Mouse (Mus musculus): ENCODE measurements around the gene Vta1. TPM values are rescaled to one million over a fixed set of nuclear protein-coding genes. Genes with fewer than 3 reads are reported as not detected.
A peak's percentile ranks its signal among the peaks of the same experiment; 100 is the strongest.

Vta1 gene
- 10 to 100 TPM; 59.2 to 69.0 (median 60.4) TPM for total RNA-seq (2022)

GRCm38 (mm10) chr10:14705072-14706066, at the start of gene Vta1, which contains the start of gene Nmbr:
Gene Vta1 (minus strand): TSS chr10:14705560.
Gene Nmbr (plus strand): TSS chr10:14705591.
- peak; percentile 98 to 99 for DNase-seq (ENCODE audit: low spot score in 2 of 2)

- DNase-seq (ENCODE audit: low spot score in 2 of 2), result peak in 1 of 2 experiments; percentile 5
Measured at GRCm38 (mm10) chr10:14734285-14734684, 28.9 kb upstream of the Vta1 start.

- peak in 1 of 2 experiments; percentile 17 for DNase-seq (ENCODE audit: low spot score in 2 of 2)
Measured at GRCm38 (mm10) chr10:14725671-14726070, 20.3 kb upstream of the Vta1 start.

DNA sequence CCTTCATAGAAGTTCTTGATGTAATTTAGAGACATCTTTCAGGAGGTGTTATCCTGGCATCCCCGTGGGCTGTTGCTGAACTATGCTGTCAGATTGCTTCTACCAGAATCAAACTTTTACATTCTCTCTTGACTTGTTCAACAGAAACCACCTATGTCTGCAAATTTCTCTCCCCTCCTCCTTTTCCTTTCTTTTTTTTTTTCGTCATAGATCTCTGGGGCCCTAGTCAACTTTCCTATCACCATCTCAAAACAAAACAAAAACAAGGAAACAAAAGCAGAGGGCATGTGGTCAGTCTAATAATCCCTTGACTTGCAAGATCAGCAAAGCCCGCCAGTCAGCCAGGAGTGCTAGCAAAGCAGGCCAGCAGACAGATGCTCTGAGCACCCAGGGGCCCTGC, 12.8 kb upstream of the Vta1 start, which contains the start of gene Gje1:
Gene Gje1 (minus strand): TSS at position 101 of the 400 bp plus-strand sequence.
- DNase-seq (ENCODE audit: low spot score in 2 of 2), result no peak

GRCm38 (mm10) chr10:14703830-14704420, 1.4 kb downstream of the Vta1 start:
- DNase-seq (ENCODE audit: low spot score in 2 of 2), result no peak

GRCm38 (mm10) chr10:14703239-14703638, 2.1 kb downstream of the Vta1 start:
- no peak for DNase-seq (ENCODE audit: low spot score in 2 of 2)

GRCm38 (mm10) chr10:14690349-14690748, 15.0 kb downstream of the Vta1 start:
- no peak for DNase-seq (ENCODE audit: low spot score in 2 of 2)

DNA sequence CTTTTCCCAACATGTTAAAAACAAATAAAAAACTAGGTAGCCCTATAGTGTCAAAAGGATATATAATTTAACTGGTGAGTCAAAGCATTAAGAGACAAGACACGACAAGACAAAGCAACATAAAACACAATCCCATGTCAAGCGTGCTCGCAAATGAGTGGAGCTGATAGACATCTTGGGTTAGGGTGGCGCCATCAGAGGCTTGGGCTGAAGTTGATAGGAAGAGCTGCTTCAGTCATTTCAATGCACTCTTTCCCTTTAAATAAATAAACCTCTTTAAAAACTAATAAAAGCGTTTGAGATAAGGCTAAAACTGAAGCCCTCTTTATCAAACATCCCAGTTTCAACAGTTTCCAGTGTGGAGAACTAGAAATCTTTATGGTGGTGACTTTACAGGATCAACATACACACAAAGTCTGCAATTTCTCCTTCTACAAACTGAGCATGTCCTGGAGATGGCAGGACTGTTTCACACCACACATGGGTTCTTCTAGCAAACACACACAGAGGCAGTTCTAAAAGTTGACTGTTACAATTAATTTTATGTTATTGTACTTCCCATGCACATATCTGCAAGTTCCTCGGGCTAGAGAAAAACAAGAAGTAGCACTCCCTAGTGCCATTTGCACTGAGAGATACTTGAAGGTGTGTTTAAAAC, 16.4 kb downstream of the Vta1 start:
- no peak for DNase-seq (ENCODE audit: low spot score in 2 of 2)

DNA sequence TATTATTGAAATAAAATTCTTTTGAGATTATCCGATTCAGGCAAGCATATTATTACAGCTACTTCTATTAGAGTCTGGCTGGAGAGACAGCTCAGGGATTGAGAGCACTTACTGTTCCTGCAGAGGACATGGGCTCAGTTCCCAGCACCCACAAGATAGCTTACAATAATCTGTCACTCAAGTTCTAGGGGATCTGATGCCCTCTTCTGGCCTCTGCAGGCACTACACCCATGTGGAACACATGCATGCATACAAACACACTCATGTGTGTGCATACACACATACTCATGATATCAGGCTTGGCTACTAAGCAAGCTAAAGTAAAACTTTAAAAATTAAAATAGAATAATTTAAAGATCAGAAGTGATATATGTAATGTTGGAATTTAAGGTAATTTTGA, 19.7 kb downstream of the Vta1 start:
- DNase-seq (ENCODE audit: low spot score in 2 of 2), result no peak

GRCm38 (mm10) chr10:14666147-14666546, 39.2 kb downstream of the Vta1 start:
- no peak for DNase-seq (ENCODE audit: low spot score in 2 of 2)

DNA sequence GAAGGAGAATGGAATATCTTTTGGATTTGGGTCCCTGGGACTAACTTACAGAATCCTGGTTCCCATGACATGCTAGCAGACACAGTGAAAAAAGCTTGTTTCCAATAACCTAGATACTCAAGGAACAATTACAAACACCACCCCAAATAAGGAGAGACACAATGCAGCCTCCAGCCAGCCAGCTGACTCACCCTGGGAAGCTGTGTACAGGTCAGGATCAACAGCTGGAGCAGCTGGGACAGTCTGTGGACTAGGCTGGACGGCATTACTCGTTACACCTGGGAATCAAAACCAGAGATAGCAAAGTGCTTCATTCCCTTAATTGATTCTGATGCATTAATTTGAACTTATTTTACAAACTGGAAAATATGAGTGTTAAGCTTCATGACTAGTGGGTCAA, 44.5 kb downstream of the Vta1 start:
- no peak for DNase-seq (ENCODE audit: low spot score in 2 of 2)

DNA sequence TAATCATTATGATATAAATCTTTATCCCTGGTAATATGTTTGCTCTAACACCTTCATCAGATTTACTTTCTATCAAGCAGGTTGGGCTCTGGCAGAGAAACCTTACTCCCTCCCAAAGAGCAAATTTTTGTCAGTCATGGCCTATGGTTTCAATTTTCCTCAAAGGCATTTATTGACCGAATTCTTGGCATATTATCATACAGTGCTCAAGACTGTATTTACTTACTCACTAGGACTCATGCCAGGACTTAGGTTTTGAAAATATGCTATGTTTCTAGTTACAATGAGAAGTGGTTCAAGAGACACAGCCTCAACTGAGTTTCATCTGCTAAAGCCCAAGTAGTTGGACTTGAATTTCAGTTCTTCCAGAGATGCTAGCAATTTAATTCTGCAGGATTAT, 65.7 kb downstream of the Vta1 start:
- DNase-seq (ENCODE audit: low spot score in 2 of 2), result no peak

- no peak for DNase-seq (ENCODE audit: low spot score in 2 of 2)
Measured at GRCm38 (mm10) chr10:14639043-14639442, 66.3 kb downstream of the Vta1 start.

GRCm38 (mm10) chr10:14625706-14626105, 79.7 kb downstream of the Vta1 start:
- no peak for DNase-seq (ENCODE audit: low spot score in 2 of 2)

- DNase-seq (ENCODE audit: low spot score in 2 of 2), result no peak
Measured at GRCm38 (mm10) chr10:14619156-14619555, 86.2 kb downstream of the Vta1 start.

GRCm38 (mm10) chr10:14618301-14618700, 87.1 kb downstream of the Vta1 start:
- DNase-seq (ENCODE audit: low spot score in 2 of 2), result no peak

DNA sequence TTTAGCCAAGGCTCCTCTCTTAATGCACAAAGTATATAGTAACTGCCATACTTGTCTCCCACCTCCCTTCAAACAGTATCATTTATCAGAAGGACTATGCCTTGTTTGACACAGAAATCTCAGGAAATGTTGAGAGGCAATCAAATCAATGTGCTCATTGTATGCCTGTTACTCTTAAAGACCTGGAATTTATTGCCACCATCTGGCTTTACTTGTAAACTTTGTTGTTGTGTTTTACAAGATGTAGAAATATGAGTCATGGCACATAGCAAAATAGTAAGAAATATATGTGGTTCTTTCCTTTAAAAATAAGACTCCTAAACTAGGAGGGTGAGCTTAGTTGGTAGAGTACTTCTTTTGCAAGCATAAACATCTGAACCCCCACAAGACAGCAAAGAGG, 89.9 kb downstream of the Vta1 start:
- no peak for DNase-seq (ENCODE audit: low spot score in 2 of 2)

DNA sequence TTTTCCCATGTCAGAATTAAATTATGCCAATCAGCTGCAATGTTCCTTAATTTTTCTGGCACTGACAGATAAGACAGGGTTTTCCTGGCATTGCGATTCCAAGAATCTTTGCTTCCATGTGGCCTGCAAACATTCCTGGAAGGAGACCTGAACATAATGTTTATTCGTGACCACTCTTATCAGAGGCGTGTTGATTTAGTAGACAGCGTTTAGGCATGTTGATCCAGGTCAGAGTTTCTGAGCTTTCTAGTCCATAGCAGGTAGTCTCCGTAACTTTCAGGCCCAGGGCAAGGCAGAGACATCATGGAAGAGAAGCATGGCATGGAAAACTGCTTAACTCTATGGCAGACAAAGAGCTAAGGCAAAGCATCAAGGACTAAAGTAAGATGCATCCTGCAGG, 97.8 kb downstream of the Vta1 start:
- no peak for DNase-seq (ENCODE audit: low spot score in 2 of 2)

Data from left cerebral cortex, adult 8-10 months (tissue).